Mouse (Mus musculus) cortical plate, adult 2 months (tissue): Measurements from ENCODE around the gene Slc36a3.

Source experiments
- CTCF ChIP-seq: fragments of 200-500 bp; IDR thresholded peaks from 2 replicates; pipeline ENCODE4 v1.5.1; 2011; ENCODE audit warnings: mild to moderate bottlenecking, control low read depth, low read length; ENCODE audit not compliant: insufficient read depth; ENCODE audit errors: extremely low read depth
- POLR2A ChIP-seq: fragments of 200-500 bp; IDR thresholded peaks from 2 replicates; pipeline ENCODE4 v1.6.1; 2011; ENCODE audit warnings: mild to moderate bottlenecking, low read length, control low read depth; ENCODE audit not compliant: insufficient read depth; ENCODE audit errors: extremely low read depth

- no peak for TF ChIP-seq CTCF
- no peak for TF ChIP-seq POLR2A
Measured at GRCm38 (mm10) chr11:55179856-55180255, 28.3 kb upstream of the Slc36a3 start.
